Mouse (Mus musculus) testis, postnatal 10 days (tissue): ENCODE results near the gene Thbs3.

ENCODE experiments used
- DNase-seq: peaks from one replicate; pipeline ENCODE4 v3.0.0; 2021; ENCODE audit warnings: low spot score

Thbs3 gene

GRCm38 (mm10) chr3:89251365-89251895 is 36.5 kb downstream of the Thbs3 start:
- DNase-seq = no peak

- no peak for DNase-seq
These were observed 40.0 kb downstream of the Thbs3 start for GRCm38 (mm10) chr3:89254994-89255393.

- no peak for DNase-seq
These were observed 41.2 kb downstream of the Thbs3 start for GRCm38 (mm10) chr3:89256177-89256576.

- DNase-seq = no peak
These were observed 44.1 kb downstream of the Thbs3 start, which contains the start of gene Dpm3 for GRCm38 (mm10) chr3:89259076-89259475. Gene Dpm3 (plus strand): TSS chr3:89259358.

GRCm38 (mm10) chr3:89260211-89260610 is 45.2 kb downstream of the Thbs3 start:
- DNase-seq = no peak

GRCm38 (mm10) chr3:89262417-89262816 is 47.4 kb downstream of the Thbs3 start:
- no peak for DNase-seq

GRCm38 (mm10) chr3:89266439-89266893 is 51.5 kb downstream of the Thbs3 start:
- peak; percentile 78 for DNase-seq

- no peak for DNase-seq
These were observed 53.9 kb downstream of the Thbs3 start for GRCm38 (mm10) chr3:89268916-89269315.

- peak; percentile 90 for DNase-seq
These were observed 55.2 kb downstream of the Thbs3 start, which contains the start of gene Slc50a1 for GRCm38 (mm10) chr3:89270051-89270755. Gene Slc50a1 (minus strand): TSS chr3:89270570.

- peak; percentile 65 for DNase-seq
These were observed 55.9 kb downstream of the Thbs3 start for GRCm38 (mm10) chr3:89270891-89271290.

- DNase-seq = peak; percentile 55
These were observed 56.8 kb downstream of the Thbs3 start for GRCm38 (mm10) chr3:89271760-89272159.

GRCm38 (mm10) chr3:89276061-89276460 is 61.1 kb downstream of the Thbs3 start:
- no peak for DNase-seq
